Mouse (Mus musculus): ENCODE results near the gene Capn8.

- TF ChIP-seq EP300 (optimal IDR thresholded peaks at IDR 0.05): no peak
- TF ChIP-seq CTCF (IDR thresholded peaks at IDR 0.05; ENCODE audit: low read depth): no peak
Measured at GRCm38 (mm10) chr1:182671343-182671624, 106.5 kb downstream of the Capn8 start.

Measured in stomach, postnatal 0 days (tissue).